Mouse (Mus musculus) right cerebral cortex, postnatal 25 days (tissue): ENCODE measurements around the gene Gm3542.
"Not testable (repeated sequence)": the region's sequence is repeated elsewhere in the genome, so short reads cannot be mapped to it uniquely, and the experiment has no call there.

Experiments used
- DNase-seq: peaks from one replicate; pipeline ENCODE4 v3.0.0; 2022

The Gm3542 gene

DNA sequence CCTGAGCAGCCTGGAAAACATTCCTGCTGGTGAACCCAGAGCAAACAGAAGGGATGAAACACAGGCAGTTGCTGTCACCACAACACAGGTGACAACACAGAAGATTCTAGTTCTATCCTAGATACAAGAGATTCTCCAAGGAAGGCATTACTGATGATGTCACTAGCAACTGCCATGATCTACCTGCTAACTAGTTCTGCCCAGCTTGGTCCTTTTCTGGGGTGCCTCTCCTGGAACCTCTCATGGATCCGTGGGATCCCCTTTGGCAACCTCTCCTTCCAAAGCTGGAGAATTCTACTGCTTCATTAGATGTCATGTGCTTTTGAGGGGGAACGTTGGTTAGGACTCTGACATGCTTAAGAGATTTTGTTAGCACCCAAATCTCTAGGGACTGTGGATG lies at the start of gene Gm3542:
Gene Gm3542 (minus strand): TSS at position 101 of the 400 bp plus-strand sequence.
- DNase-seq: not testable (repeated sequence)
